Mouse (Mus musculus) intestine, embryonic 16.5 days (tissue): ENCODE measurements at regions not wholly inside any gene's neighbourhood (a gene's known extent, or its start where the extent isn't known, plus 50 kb on each side); places are given as distances from the start of the nearest gene placed in this dataset.

Experiments used
- ATAC-seq: fragments of 200-750 bp; cut with Nextera tagmentation; 2 replicates; pipeline ENCODE4 v1.8.0; 2017; ENCODE audit warnings: moderate TSS enrichment, moderate library complexity
- H3K27ac ChIP-seq: fragments of 300-500 bp; sonication (generic); 2 replicates; pipeline ENCODE4 v1.5.1; 2014; ENCODE audit warnings: mild to moderate bottlenecking, low read length
- H3K27me3 ChIP-seq: fragments of 300-500 bp; sonication (generic); replicated peaks from 2 replicates; pipeline ENCODE4 v1.6.1; 2014; ENCODE audit warnings: low read length, control low read depth, mixed read lengths; ENCODE audit not compliant: control insufficient read depth, insufficient read depth
- H3K36me3 ChIP-seq: fragments of 300-500 bp; sonication (generic); 2 replicates; pipeline ENCODE4 v1.6.1; 2014; ENCODE audit warnings: low read length, control low read depth; ENCODE audit not compliant: control insufficient read depth, insufficient read depth
- H3K4me1 ChIP-seq: fragments of 300-500 bp; sonication (generic); 2 replicates; pipeline ENCODE4 v1.6.1; 2014; ENCODE audit warnings: low read length, control low read depth, mixed read lengths; ENCODE audit not compliant: control insufficient read depth, insufficient read depth
- H3K4me2 ChIP-seq: fragments of 300-500 bp; sonication (generic); 2 replicates; pipeline ENCODE4 v1.6.1; 2014; ENCODE audit warnings: low read depth, low read length, control low read depth
- H3K4me3 ChIP-seq: fragments of 300-500 bp; sonication (generic); 2 replicates; pipeline ENCODE4 v1.5.1; 2014; ENCODE audit warnings: mild to moderate bottlenecking, low read length
- H3K9ac ChIP-seq: fragments of 300-500 bp; sonication (generic); 2 replicates; pipeline ENCODE4 v1.6.1; 2014; ENCODE audit warnings: low read depth, low read length
- H3K9me3 ChIP-seq: fragments of 300-500 bp; sonication (generic); 2 replicates; pipeline ENCODE4 v1.6.1; 2016; ENCODE audit warnings: low read length, control low read depth; ENCODE audit not compliant: control insufficient read depth
- WGBS: fragments of 180-500 bp; shearing (Covaris S2); extraction: QIAGEN DNeasy Blood & Tissue Kit; methylation state at CpG from one replicate; pipeline ENCODE4 v1.1.7; 2014; 5-methylcytosine and 5-hydroxymethylcytosine counted together

GRCm38 (mm10) chr2:162807747-162808146 is 123.6 kb upstream of the Srsf6 start:
- Histone ChIP-seq H3K27me3 (no peaks in the 10 kb centered on the region), H3K36me3 (no peaks in the 10 kb centered on the region), H3K27ac (no peak overlapping the region), H3K9me3 (no peaks in the 10 kb centered on the region), H3K4me2 (no peak overlapping the region), H3K4me3 (no peak overlapping the region), H3K9ac (no peak overlapping the region), H3K4me1 (no peaks in the 10 kb centered on the region)
- no peak for ATAC-seq
- 88% methylated on average over 10 of the region's 10 CpGs for whole genome bisulfite sequencing

- no peak overlapping the region for H3K4me3 ChIP-seq
- H3K27ac ChIP-seq: no peak overlapping the region
- H3K27me3 ChIP-seq: no peaks in the 10 kb centered on the region
- no peak for ATAC-seq
- 61% methylated on average over 4 of the region's 4 CpGs for WGBS
- no peaks in the 10 kb centered on the region for H3K36me3 ChIP-seq
- H3K9me3 ChIP-seq: no peaks in the 10 kb centered on the region
- no peak overlapping the region for H3K9ac ChIP-seq
- no peak overlapping the region for H3K4me2 ChIP-seq
- no peaks in the 10 kb centered on the region for H3K4me1 ChIP-seq
These were observed 134.8 kb upstream of the Srsf6 start for GRCm38 (mm10) chr2:162796528-162796927.

- H3K9ac ChIP-seq: no peak overlapping the region
- no peaks in the 10 kb centered on the region for H3K4me1 ChIP-seq
- no peak for ATAC-seq
- H3K4me2 ChIP-seq: no peak overlapping the region
- no peaks in the 10 kb centered on the region for H3K36me3 ChIP-seq
- no peak overlapping the region for H3K27ac ChIP-seq
- H3K4me3 ChIP-seq: no peak overlapping the region
- no peaks in the 10 kb centered on the region for H3K9me3 ChIP-seq
- H3K27me3 ChIP-seq: no peaks in the 10 kb centered on the region
- WGBS: 87% methylated on average over 8 of the region's 8 CpGs
These were observed 133.3 kb upstream of the Ptprt start for GRCm38 (mm10) chr2:162794285-162794684.

- Histone ChIP-seq H3K4me2 (no peak overlapping the region), H3K4me1 (no peaks in the 10 kb centered on the region), H3K9me3 (no peaks in the 10 kb centered on the region), H3K36me3 (no peaks in the 10 kb centered on the region), H3K27me3 (no peaks in the 10 kb centered on the region), H3K9ac (no peak overlapping the region), H3K27ac (no peak overlapping the region), H3K4me3 (no peak overlapping the region)
- WGBS: 70% methylated on average over 12 of the region's 12 CpGs
- ATAC-seq: no peak
These were observed 130.6 kb upstream of the Ptprt start for GRCm38 (mm10) chr2:162791374-162792098.

- Histone ChIP-seq H3K4me1 (no peaks in the 10 kb centered on the region), H3K27ac (no peak overlapping the region), H3K36me3 (no peaks in the 10 kb centered on the region), H3K4me3 (no peak overlapping the region), H3K27me3 (no peaks in the 10 kb centered on the region), H3K4me2 (no peak overlapping the region), H3K9ac (no peak overlapping the region), H3K9me3 (no peaks in the 10 kb centered on the region)
- WGBS: 65% methylated on average over 8 of the region's 8 CpGs
- ATAC-seq: no peak
These were observed 123.3 kb upstream of the Ptprt start for GRCm38 (mm10) chr2:162784176-162784813.

GRCm38 (mm10) chr2:162781599-162781998 is 120.7 kb upstream of the Ptprt start:
- H3K27ac ChIP-seq: no peak overlapping the region
- no peak overlapping the region for H3K9ac ChIP-seq
- 76% methylated on average over 6 of the region's 6 CpGs for WGBS

GRCm38 (mm10) chr2:162776542-162776941 is 115.6 kb upstream of the Ptprt start:
- 87% methylated on average over 5 of the region's 5 CpGs for WGBS
- Histone ChIP-seq H3K4me2 (no peak overlapping the region), H3K27me3 (no peaks in the 10 kb centered on the region), H3K4me1 (no peaks in the 10 kb centered on the region), H3K27ac (no peak overlapping the region), H3K9me3 (no peaks in the 10 kb centered on the region), H3K36me3 (no peaks in the 10 kb centered on the region), H3K4me3 (no peak overlapping the region), H3K9ac (no peak overlapping the region)
- ATAC-seq: no peak

More at GRCm38 (mm10) chr2:162781599-162781998, 120.7 kb upstream of the Ptprt start:
- Histone ChIP-seq H3K4me1 (no peaks in the 10 kb centered on the region), H3K9me3 (no peaks in the 10 kb centered on the region), H3K4me2 (no peak overlapping the region), H3K27me3 (no peaks in the 10 kb centered on the region), H3K36me3 (no peaks in the 10 kb centered on the region), H3K4me3 (no peak overlapping the region)
- ATAC-seq: no peak

- Histone ChIP-seq H3K9me3 (no peaks in the 10 kb centered on the region), H3K9ac (no peak overlapping the region), H3K27ac (no peak overlapping the region), H3K4me1 (no peaks in the 10 kb centered on the region), H3K4me3 (no peak overlapping the region), H3K4me2 (no peak overlapping the region), H3K36me3 (no peaks in the 10 kb centered on the region), H3K27me3 (no peaks in the 10 kb centered on the region)
- no peak for ATAC-seq
- WGBS: 89% methylated on average over 5 of the region's 5 CpGs
These were observed 111.6 kb upstream of the Ptprt start for GRCm38 (mm10) chr2:162772520-162772919.

GRCm38 (mm10) chr2:162769711-162770428 is 108.9 kb upstream of the Ptprt start:
- ATAC-seq: no peak
- Histone ChIP-seq H3K27ac (no peak overlapping the region), H3K4me2 (no peak overlapping the region), H3K9ac (no peak overlapping the region), H3K27me3 (no peaks in the 10 kb centered on the region), H3K36me3 (no peaks in the 10 kb centered on the region), H3K4me3 (no peak overlapping the region), H3K9me3 (no peaks in the 10 kb centered on the region), H3K4me1 (no peaks in the 10 kb centered on the region)
- WGBS: 80% methylated on average over 6 of the region's 6 CpGs
